ENCODE assay signal across 8 mouse cellular contexts in the genomic region with DNA sequence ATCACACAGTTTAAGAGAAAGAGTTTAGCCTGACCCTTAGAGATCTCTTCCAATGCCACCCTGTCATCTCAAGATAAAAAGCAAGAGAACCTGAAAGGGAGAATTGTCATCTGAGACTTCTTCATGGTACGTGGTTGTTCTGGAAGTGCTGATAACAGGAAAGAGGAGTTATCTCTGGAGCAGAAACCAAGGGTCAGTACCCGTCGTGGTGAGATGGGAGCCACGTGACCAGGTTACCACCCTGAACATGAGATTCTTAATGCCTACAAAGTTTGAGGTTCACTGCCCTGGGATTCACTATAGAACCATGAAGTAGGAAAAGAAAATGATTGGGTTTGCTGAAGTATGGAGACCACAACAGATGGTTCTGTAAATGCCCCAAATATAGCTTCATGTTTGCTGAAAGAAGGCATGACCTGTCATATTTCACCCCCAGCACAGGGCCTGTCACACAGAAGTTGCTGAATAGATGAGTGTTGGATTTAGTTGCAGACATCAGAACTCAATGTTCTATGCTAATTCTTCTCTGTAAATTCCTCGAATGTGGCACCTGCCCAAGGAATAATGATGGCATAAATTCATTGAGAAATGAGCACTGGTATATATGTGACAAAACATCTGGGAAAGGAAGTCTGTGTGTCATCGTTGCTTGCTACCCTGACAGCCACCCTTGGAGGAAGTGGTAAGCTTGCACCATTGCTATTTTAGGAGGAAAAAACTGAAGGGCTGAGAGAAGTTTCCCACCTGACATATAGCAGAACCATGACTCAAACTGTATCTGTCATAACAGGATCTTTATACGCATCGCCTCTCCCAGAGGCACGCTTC. TPM values are rescaled to one million over a fixed set of nuclear protein-coding genes. Genes with fewer than 3 reads are reported as not detected.
A peak's percentile ranks its signal among the peaks of the same experiment; 100 is the strongest.
DNase-seq lines count a peak whose midpoint lies in the region; TF ChIP-seq lines count a peak whose summit lies in the region.

No protein-coding gene starts in this region.

- no peak overlapping the region for H3K4me3 ChIP-seq in layer of hippocampus, adult 2 months

- no peaks in the 10 kb centered on the region for H3K27me3 ChIP-seq in splenic B cell, adult 2 months (ENCODE audit: control insufficient read depth, insufficient read depth, low read length, poor library complexity, severe bottlenecking)

- no peak for DNase-seq in layer of hippocampus, adult 2 months (ENCODE audit: low spot score in 2 of 2)
- DNase-seq in layer of hippocampus, postnatal 14 days (ENCODE audit: low spot score in 2 of 2) = no peak
- DNase-seq in brain, adult 2 months (ENCODE audit: low read depth, low spot score) = peak; percentile 47
- DNase-seq in liver = peak; percentile 86
- peak; percentile 88 for DNase-seq in splenic B cell, adult 2 months (ENCODE audit: low read depth, low spot score)
- no peak for DNase-seq in cerebellum, postnatal 36 days
- DNase-seq in urinary bladder, postnatal 36 days (ENCODE audit: low spot score in 2 of 2) = no peak
- DNase-seq in gastrocnemius, adult 18-20 months (ENCODE audit: low spot score) = no peak

- no peak for TF ChIP-seq CTCF in layer of hippocampus, adult 2 months (conservative IDR thresholded peaks at IDR 0.05)

- H3K27ac ChIP-seq in layer of hippocampus, adult 2 months = peak overlapping the region; percentile 61; the same call in 1 of the 2 replicates

- no peaks in the 10 kb centered on the region for H3K36me3 ChIP-seq in splenic B cell, adult 2 months (ENCODE audit: control insufficient read depth, insufficient read depth, low read length, poor library complexity, severe bottlenecking)

RNA-seq across cellular contexts. Expression of a gene that starts 25.9 kb away (rescaled TPM):
- 10 to 100 TPM; 13.0 to 17.4 TPM for total RNA-seq in layer of hippocampus, adult 2 months (2021)
- 10 to 100 TPM; 16.1 to 20.4 TPM for total RNA-seq in layer of hippocampus, postnatal 14 days (2021)
- 100 to 1,000 TPM; 166 to 178 TPM for total RNA-seq in gastrocnemius, adult 18-20 months (2021)

Comparison
In these comparisons a context has a peak if more than half of its experiments do, and no peak if none do; other contexts are left out.
1. DNase-seq: peak in brain, adult 2 months (single experiment), liver (single experiment) and splenic B cell, adult 2 months (single experiment); none in layer of hippocampus, adult 2 months (0 of 2), layer of hippocampus, postnatal 14 days (0 of 2), cerebellum, postnatal 36 days (0 of 2), urinary bladder, postnatal 36 days (0 of 2) and gastrocnemius, adult 18-20 months (single experiment).
2. RNA of a gene that starts 25.9 kb away (total RNA-seq): 166 to 178 TPM in gastrocnemius, adult 18-20 months; 16.1 to 20.4 TPM in layer of hippocampus, postnatal 14 days and 13.0 to 17.4 TPM in layer of hippocampus, adult 2 months; every median in the first group is over 4 times any median in the second.